Mouse (Mus musculus): Measurements from ENCODE around the gene Mapk3. TPM values are rescaled to one million over a fixed set of nuclear protein-coding genes. Genes with fewer than 3 reads are reported as not detected.

The Mapk3 gene
- total and polyA plus RNA-seq, 3 experiments: 22.4 to 48.5 (median 25.3) TPM

GRCm38 (mm10) chr7:126800269-126801056 is 41.1 kb downstream of the Mapk3 start:
- peak overlapping the region; percentile 73 to 95 (median 77) for H3K4me3 ChIP-seq (replicated peaks in 1 of 3; ENCODE audit: low read depth in 2 of 3, low read length in 2 of 3, poor library complexity in 1 of 3)
- H3K4me1 ChIP-seq (ENCODE audit: control insufficient read depth in 1 of 2, insufficient read depth in 2 of 2): peaks cover 6 to 28% of the 10 kb centered on the region in 2 experiments; a peak in 3 of 4 replicates
- in situ Hi-C loops (cut with MboI; ENCODE audit: low pct_ligation_motif_present, low pct_unique_long_range_greater_than_20kb, low sequenced_read_pairs): no loop called here

GRCm38 (mm10) chr7:126801057-126801422 is 41.6 kb downstream of the Mapk3 start:
- dilution Hi-C loops (cut with MboI; ENCODE audit: extremely low pct_ligation_motif_present, extremely low pct_unique_long_range_greater_than_20kb, low sequenced_read_pairs) (no loop called here), in situ Hi-C loops (cut with MboI; ENCODE audit: low pct_ligation_motif_present, low pct_unique_long_range_greater_than_20kb, low sequenced_read_pairs) (no loop called here)
- no peak overlapping the region for H3K9ac ChIP-seq (ENCODE audit: insufficient read depth, low read depth)
- H3K79me2 ChIP-seq (replicated peaks; ENCODE audit: control insufficient read depth, extremely low read depth, insufficient read depth, poor library complexity, severe bottlenecking): peaks cover 24% of the 10 kb centered on the region
- H3K9me3 ChIP-seq (replicated peaks; ENCODE audit: low read length): no peaks in the 10 kb centered on the region
- peaks cover 3 to 22% of the 10 kb centered on the region in 2 experiments; a peak in 3 of 4 replicates for H3K4me1 ChIP-seq (ENCODE audit: control insufficient read depth in 1 of 2, insufficient read depth in 2 of 2)
- TF ChIP-seq PAX5 (IDR thresholded peaks at IDR 0.05; ENCODE audit: low read length) (no peak), IRF4 (IDR thresholded peaks at IDR 0.05; ENCODE audit: low read depth, low read length) (no peak), HCFC1 (IDR thresholded peaks at IDR 0.05; ENCODE audit: low read depth, low read length) (no peak), ZNF384 (IDR thresholded peaks at IDR 0.05; ENCODE audit: low read depth, low read length) (no peak), ZKSCAN1 (IDR thresholded peaks at IDR 0.05; ENCODE audit: borderline replicate concordance, low read depth, low read length) (peak; percentile 59; the same call in 1 of the 2 replicates)
- no peak overlapping the region for H3K4me3 ChIP-seq (replicated peaks in 1 of 3; ENCODE audit: low read depth in 2 of 3, low read length in 2 of 3, poor library complexity in 1 of 3)
- no peak overlapping the region for H3K27ac ChIP-seq (ENCODE audit: insufficient read depth, low read depth)
- DNase-seq (ENCODE audit: extremely low read depth): no peak
- H3K27me3 ChIP-seq (replicated peaks): no peaks in the 10 kb centered on the region
- no peak overlapping the region for H3K4me2 ChIP-seq (ENCODE audit: insufficient read depth, low read depth, poor library complexity, severe bottlenecking)
- peaks cover 15 to 22% of the 10 kb centered on the region in 2 experiments for H3K36me3 ChIP-seq (replicated peaks in 1 of 2; ENCODE audit: control insufficient read depth in 1 of 2, insufficient read depth in 1 of 2, low read length in 1 of 2)

More at GRCm38 (mm10) chr7:126800269-126801056, 41.1 kb downstream of the Mapk3 start:
- H3K9ac ChIP-seq (ENCODE audit: insufficient read depth, low read depth): peak overlapping the region; percentile 90
- no peak for DNase-seq (ENCODE audit: extremely low read depth)
- TF ChIP-seq KAT2A (IDR thresholded peaks at IDR 0.05; ENCODE audit: insufficient replicate concordance, low read length) (no peak), TBP (conservative IDR thresholded peaks at IDR 0.05; ENCODE audit: low read depth, low read length) (no peak), MAFK (IDR thresholded peaks at IDR 0.05; ENCODE audit: insufficient replicate concordance, low read length) (no peak), ZNF384 (IDR thresholded peaks at IDR 0.05; ENCODE audit: low read depth, low read length) (no peak; the same call in 1 of the 2 replicates), ELF1 (IDR thresholded peaks at IDR 0.05; ENCODE audit: low read depth, low read length) (no peak), BHLHE40 (IDR thresholded peaks at IDR 0.05; ENCODE audit: low read depth, low read length) (no peak), JUND (conservative IDR thresholded peaks at IDR 0.05; ENCODE audit: low read depth, low read length) (no peak), TCF12 (IDR thresholded peaks at IDR 0.05; ENCODE audit: low read depth, low read length) (no peak), POLR2AphosphoS2 (IDR thresholded peaks at IDR 0.05; ENCODE audit: low read depth, low read length) (no peak), NRF1 (IDR thresholded peaks at IDR 0.05; ENCODE audit: low read depth, low read length) (no peak), MXI1 (IDR thresholded peaks at IDR 0.05; ENCODE audit: low read depth, low read length) (no peak), USF1 (IDR thresholded peaks at IDR 0.05; ENCODE audit: low read depth, low read length) (no peak), MEF2A (IDR thresholded peaks at IDR 0.05; ENCODE audit: borderline replicate concordance, low read depth, low read length) (no peak), NELFE (IDR thresholded peaks at IDR 0.05; ENCODE audit: low read depth, low read length) (no peak), PAX5 (IDR thresholded peaks at IDR 0.05; ENCODE audit: low read length) (no peak), RAD21 (IDR thresholded peaks at IDR 0.05; ENCODE audit: low read depth, low read length) (no peak), E2F4 (IDR thresholded peaks at IDR 0.05; ENCODE audit: insufficient replicate concordance, low read depth, low read length) (no peak), ETS1 (conservative IDR thresholded peaks at IDR 0.05; ENCODE audit: low read depth, low read length) (no peak), USF2 (conservative IDR thresholded peaks at IDR 0.05; ENCODE audit: low read depth, low read length) (no peak)
- H3K4me2 ChIP-seq (ENCODE audit: insufficient read depth, low read depth, poor library complexity, severe bottlenecking): peak overlapping the region; percentile 72
- dilution Hi-C loops (cut with MboI; ENCODE audit: extremely low pct_ligation_motif_present, extremely low pct_unique_long_range_greater_than_20kb, low sequenced_read_pairs): no loop called here
- no peaks in the 10 kb centered on the region for H3K27me3 ChIP-seq (replicated peaks)
- H3K27ac ChIP-seq (ENCODE audit: insufficient read depth, low read depth): peak overlapping the region; percentile 92; the same call in 1 of the 2 replicates
- H3K79me2 ChIP-seq (replicated peaks; ENCODE audit: control insufficient read depth, extremely low read depth, insufficient read depth, poor library complexity, severe bottlenecking): peaks cover 26% of the 10 kb centered on the region
- peaks cover 21 to 28% of the 10 kb centered on the region in 2 experiments for H3K36me3 ChIP-seq (replicated peaks in 1 of 2; ENCODE audit: control insufficient read depth in 1 of 2, insufficient read depth in 1 of 2, low read length in 1 of 2)
- H3K9me3 ChIP-seq (replicated peaks; ENCODE audit: low read length): no peaks in the 10 kb centered on the region
